14 mouse cellular contexts compared by ENCODE assay signal in the genomic region with DNA sequence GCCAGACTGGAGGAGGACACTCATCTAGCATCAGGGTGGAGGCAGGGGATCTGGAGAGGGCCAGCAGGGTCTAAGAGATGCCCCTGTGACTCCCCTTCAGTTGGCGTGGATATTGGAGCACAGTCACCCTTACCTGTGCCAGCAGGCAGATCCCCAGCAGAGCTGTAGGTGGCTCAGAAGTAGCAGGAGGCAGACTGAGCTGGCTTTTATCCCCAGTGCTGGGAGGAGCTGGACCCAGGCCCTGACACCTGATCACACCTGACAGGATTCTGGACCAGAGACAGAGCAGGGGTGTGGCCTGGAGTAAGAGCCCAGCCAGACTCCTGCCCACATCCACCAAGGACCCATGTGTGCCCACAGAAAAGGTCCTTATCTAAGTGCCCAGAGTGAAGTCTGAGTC. TPM values are rescaled to one million over a fixed set of nuclear protein-coding genes. Genes with fewer than 3 reads are reported as not detected.
A peak's percentile ranks its signal among the peaks of the same experiment; 100 is the strongest.
DNase-seq lines count a peak whose midpoint lies in the region; ATAC-seq and TF ChIP-seq lines count a peak whose summit lies in the region.
"Had no signal": no experiment of that assay in that cellular context is flagged by ENCODE, and none has a peak within 500 bp of the region (broad histone marks: within the 10 kb centered on the region; RNA-seq: fewer than 3 reads in every experiment).

No protein-coding gene starts in this region.

- no peak for TF ChIP-seq CTCF in hindbrain, postnatal 0 days (IDR thresholded peaks at IDR 0.05; ENCODE audit: low read depth)

- WGBS in hindbrain, postnatal 0 days, result 92% methylated on average over 1 of the region's 1 CpGs
- WGBS in hindbrain, embryonic 16.5 days, result 90% methylated on average over 1 of the region's 1 CpGs

- no peak for DNase-seq in hindbrain, postnatal 0 days (ENCODE audit: low spot score)
- DNase-seq in cerebellum, postnatal 10 days, result peak; percentile 77 to 85
- no peak for DNase-seq in adrenal gland, adult 18-20 months (ENCODE audit: low spot score in 2 of 2)
- DNase-seq in neural tube, embryonic 10.5 days (ENCODE audit: extremely low spot score, low spot score), result no peak
- DNase-seq: thymus, postnatal 36 days had no signal

- no peak for TF ChIP-seq POLR2A in myocyte (IDR thresholded peaks at IDR 0.05; ENCODE audit: insufficient read length, low read depth)

- H3ac ChIP-seq in myocyte (ENCODE audit: control insufficient read depth, insufficient read length), result no peak overlapping the region

- no peak overlapping the region for H3K4me2 ChIP-seq in hindbrain, postnatal 0 days (ENCODE audit: low read depth, low read length)
- no peak overlapping the region for H3K4me2 ChIP-seq in hindbrain, embryonic 16.5 days (ENCODE audit: low read length)
- peak overlapping the region; percentile 14 for H3K4me2 ChIP-seq in myocyte (ENCODE audit: low read depth)
- H3K4me2 ChIP-seq: neural tube, embryonic 15.5 days had no signal

- H3K27me3 ChIP-seq in hindbrain, postnatal 0 days (ENCODE audit: insufficient read depth, low read length), result no peaks in the 10 kb centered on the region
- no peaks in the 10 kb centered on the region for H3K27me3 ChIP-seq in hindbrain, embryonic 16.5 days (replicated peaks; ENCODE audit: control insufficient read depth, insufficient read depth, low read length)
- H3K27me3 ChIP-seq in megakaryocyte, embryonic 14.5 days (replicated peaks), result no peaks in the 10 kb centered on the region
- no peaks in the 10 kb centered on the region for H3K27me3 ChIP-seq in myocyte (ENCODE audit: control insufficient read depth, insufficient read depth, insufficient read length)
- H3K27me3 ChIP-seq: neural tube, embryonic 15.5 days had no signal

- H3K36me3 ChIP-seq in hindbrain, postnatal 0 days (ENCODE audit: insufficient read depth, low read length), result no peaks in the 10 kb centered on the region; the same call in 1 of the 2 replicates
- no peaks in the 10 kb centered on the region; the same call in 1 of the 2 replicates for H3K36me3 ChIP-seq in hindbrain, embryonic 16.5 days (ENCODE audit: control insufficient read depth, insufficient read depth, low read length)
- peaks cover 69% of the 10 kb centered on the region for H3K36me3 ChIP-seq in megakaryocyte, embryonic 14.5 days (replicated peaks; ENCODE audit: low read length)
- H3K36me3 ChIP-seq in myocyte (ENCODE audit: control insufficient read depth, insufficient read depth), result no peaks in the 10 kb centered on the region

- H3K9ac ChIP-seq in hindbrain, postnatal 0 days (replicated peaks; ENCODE audit: low read length), result no peak overlapping the region
- H3K9ac ChIP-seq in hindbrain, embryonic 16.5 days (ENCODE audit: low read depth, low read length), result no peak overlapping the region
- H3K9ac ChIP-seq: liver, embryonic 14.5 days; neural tube, embryonic 15.5 days had no signal

- H3K79me2 ChIP-seq in myocyte (ENCODE audit: control insufficient read depth, insufficient read depth), result no peaks in the 10 kb centered on the region

- H3K27ac ChIP-seq in hindbrain, postnatal 0 days, result 0 out of 2 replicates have a peak overlapping the region, but pooled peaks have one; percentile 7
- H3K27ac ChIP-seq in hindbrain, embryonic 16.5 days (ENCODE audit: low read depth, low read length), result no peak overlapping the region
- H3K27ac ChIP-seq: liver, embryonic 14.5 days; macrophage; neural tube, embryonic 15.5 days; stomach, postnatal 0 days had no signal

- H3K9me3 ChIP-seq in hindbrain, postnatal 0 days (ENCODE audit: low read length), result no peaks in the 10 kb centered on the region
- no peaks in the 10 kb centered on the region for H3K9me3 ChIP-seq in hindbrain, embryonic 16.5 days (ENCODE audit: control insufficient read depth, low read length)
- no peaks in the 10 kb centered on the region for H3K9me3 ChIP-seq in megakaryocyte, embryonic 14.5 days
- H3K9me3 ChIP-seq: neural tube, embryonic 15.5 days had no signal

- no peak overlapping the region for H3K4me3 ChIP-seq in hindbrain, postnatal 0 days (ENCODE audit: low read length)
- no peak overlapping the region for H3K4me3 ChIP-seq in hindbrain, embryonic 16.5 days (ENCODE audit: low read length)
- H3K4me3 ChIP-seq in megakaryocyte, embryonic 14.5 days (replicated peaks), result peak overlapping the region; percentile 25
- no peak overlapping the region for H3K4me3 ChIP-seq in myocyte
- H3K4me3 ChIP-seq: neural tube, embryonic 15.5 days had no signal

- peaks cover 8% of the 10 kb centered on the region; the same call in 1 of the 2 replicates for H3K4me1 ChIP-seq in hindbrain, postnatal 0 days (ENCODE audit: insufficient read depth, low read length)
- peaks cover 6% of the 10 kb centered on the region; the same call in 1 of the 2 replicates for H3K4me1 ChIP-seq in hindbrain, embryonic 16.5 days (ENCODE audit: control insufficient read depth, insufficient read depth, low read depth, low read length)
- peaks cover 100% of the 10 kb centered on the region for H3K4me1 ChIP-seq in megakaryocyte, embryonic 14.5 days

- ATAC-seq in hindbrain, postnatal 0 days, result no peak
- ATAC-seq in hindbrain, embryonic 16.5 days, result no peak
- no peak for ATAC-seq in megakaryocyte, adult 5-6 weeks (ENCODE audit: poor library complexity, severe bottlenecking)
- ATAC-seq: CD4-positive, CD25-positive, alpha-beta regulatory T cell, adult 4 months had no signal

TF ChIP-seq in myocyte, 11 proteins besides CTCF, POLR2A, EP300 and RAD21:
- TF ChIP-seq REST (IDR thresholded peaks at IDR 0.05; ENCODE audit: insufficient read depth, insufficient read length) (no peak), MYOG (IDR thresholded peaks at IDR 0.05; ENCODE audit: control insufficient read depth in 1 of 3, insufficient read depth in 1 of 3, insufficient read length in 2 of 3, low read depth in 2 of 3) (no peak), TCF3 (IDR thresholded peaks at IDR 0.05; ENCODE audit: insufficient read length, low read depth) (no peak), USF1 (IDR thresholded peaks at IDR 0.05; ENCODE audit: low read depth) (no peak), SRF (IDR thresholded peaks at IDR 0.05; ENCODE audit: control insufficient read depth, insufficient read length, low read depth) (no peak)

RNA-seq across cellular contexts. Expression of gene Agpat3, which starts 31.8 kb away (rescaled TPM):
- 123 and 158 TPM in 2 replicates for total RNA-seq in hindbrain, postnatal 0 days (2014; rRNA removed)
- 115 and 117 TPM in 2 replicates for polyA plus RNA-seq in hindbrain, postnatal 0 days (2015; fragmentation: Nextera tagmentation; extraction: Ambion mirVana)
- polyA plus RNA-seq in hindbrain, embryonic 16.5 days (2015; fragmentation: Nextera tagmentation; extraction: Ambion mirVana), result 44.0 and 70.1 TPM in 2 replicates
- 205 and 237 TPM in 2 replicates for polyA plus RNA-seq in megakaryocyte, embryonic 14.5 days (2012; ENCODE audit: insufficient read depth, low replicate concordance)
- total RNA-seq in megakaryocyte, adult 5-6 weeks (2015), result 1.8 and 2.4 TPM in 2 replicates
- 2.8 and 5.2 TPM in 2 replicates for total RNA-seq in megakaryocyte, adult 5-6 weeks (2017)
- polyA plus RNA-seq in myocyte (2012; fragmentation: generic; extraction: Trizol), result 183 TPM
- total RNA-seq in adrenal gland, adult 18-20 months (2021), result 100 to 1,000 TPM; 289 to 343 TPM

Comparison
In these comparisons a context has a peak if more than half of its experiments do, and no peak if none do; other contexts are left out.
1. DNase-seq: peak in cerebellum, postnatal 10 days (2 of 2); none in hindbrain, postnatal 0 days (single experiment), adrenal gland, adult 18-20 months (0 of 2) and neural tube, embryonic 10.5 days (single experiment).